Mouse (Mus musculus) G1E-ER4 (cell line): Measurements from ENCODE around the gene Rp2. TPM values are rescaled to one million over a fixed set of nuclear protein-coding genes. Genes with fewer than 3 reads are reported as not detected.

ENCODE experiments used
- GATA1 ChIP-seq: IDR thresholded peaks from one replicate; pipeline ENCODE4 v1.8.0; 2012; ENCODE audit warnings: low read length, inconsistent platforms
- polyA plus RNA-seq: library from polyadenylated mRNA; stranded (reverse); fragments of >175 nt; gene quantifications from 2 replicates; pipeline ENCODE4 v1.2.3, GENCODE M21; 2012

Rp2 gene
- polyA plus RNA-seq: 2.6 and 3.1 TPM in 2 replicates

- TF ChIP-seq GATA1: no peak
These were observed at the start of gene Rp2 for GRCm38 (mm10) chrX:20364391-20365365. Rp2 (plus strand) TSS chrX:20364481.

GRCm38 (mm10) chrX:20332756-20333155, 31.5 kb upstream of the Rp2 start:
- TF ChIP-seq GATA1: no peak

GRCm38 (mm10) chrX:20335722-20336121, 28.6 kb upstream of the Rp2 start:
- no peak for TF ChIP-seq GATA1

GRCm38 (mm10) chrX:20344980-20345379, 19.3 kb upstream of the Rp2 start:
- no peak for TF ChIP-seq GATA1

- no peak for TF ChIP-seq GATA1
These were observed 17.9 kb upstream of the Rp2 start for GRCm38 (mm10) chrX:20346355-20346754.

- TF ChIP-seq GATA1: no peak
These were observed 9.0 kb upstream of the Rp2 start for GRCm38 (mm10) chrX:20355283-20355682.

GRCm38 (mm10) chrX:20356309-20356708, 8.0 kb upstream of the Rp2 start:
- no peak for TF ChIP-seq GATA1

GRCm38 (mm10) chrX:20366036-20366435, 1.8 kb downstream of the Rp2 start:
- TF ChIP-seq GATA1: no peak

GRCm38 (mm10) chrX:20379347-20380014, 15.2 kb downstream of the Rp2 start:
- TF ChIP-seq GATA1: no peak

GRCm38 (mm10) chrX:20382260-20382659, 18.0 kb downstream of the Rp2 start:
- TF ChIP-seq GATA1: no peak

- no peak for TF ChIP-seq GATA1
These were observed 22.7 kb downstream of the Rp2 start for GRCm38 (mm10) chrX:20387006-20387405.

- no peak for TF ChIP-seq GATA1
These were observed 28.7 kb downstream of the Rp2 start for GRCm38 (mm10) chrX:20392942-20393341.

GRCm38 (mm10) chrX:20404068-20404467, 39.8 kb downstream of the Rp2 start:
- no peak for TF ChIP-seq GATA1

GRCm38 (mm10) chrX:20406909-20407308, 42.6 kb downstream of the Rp2 start:
- no peak for TF ChIP-seq GATA1

- TF ChIP-seq GATA1: no peak
These were observed 43.4 kb downstream of the Rp2 start for GRCm38 (mm10) chrX:20407676-20408075.

GRCm38 (mm10) chrX:20411382-20411781, 47.1 kb downstream of the Rp2 start:
- no peak for TF ChIP-seq GATA1
